Mouse (Mus musculus): ENCODE results near the gene Zmym6. TPM values are rescaled to one million over a fixed set of nuclear protein-coding genes. Genes with fewer than 3 reads are reported as not detected.

Gene Zmym6
- polyA plus RNA-seq, 1 experiment from 2014 or later = 28.7 TPM

DNA sequence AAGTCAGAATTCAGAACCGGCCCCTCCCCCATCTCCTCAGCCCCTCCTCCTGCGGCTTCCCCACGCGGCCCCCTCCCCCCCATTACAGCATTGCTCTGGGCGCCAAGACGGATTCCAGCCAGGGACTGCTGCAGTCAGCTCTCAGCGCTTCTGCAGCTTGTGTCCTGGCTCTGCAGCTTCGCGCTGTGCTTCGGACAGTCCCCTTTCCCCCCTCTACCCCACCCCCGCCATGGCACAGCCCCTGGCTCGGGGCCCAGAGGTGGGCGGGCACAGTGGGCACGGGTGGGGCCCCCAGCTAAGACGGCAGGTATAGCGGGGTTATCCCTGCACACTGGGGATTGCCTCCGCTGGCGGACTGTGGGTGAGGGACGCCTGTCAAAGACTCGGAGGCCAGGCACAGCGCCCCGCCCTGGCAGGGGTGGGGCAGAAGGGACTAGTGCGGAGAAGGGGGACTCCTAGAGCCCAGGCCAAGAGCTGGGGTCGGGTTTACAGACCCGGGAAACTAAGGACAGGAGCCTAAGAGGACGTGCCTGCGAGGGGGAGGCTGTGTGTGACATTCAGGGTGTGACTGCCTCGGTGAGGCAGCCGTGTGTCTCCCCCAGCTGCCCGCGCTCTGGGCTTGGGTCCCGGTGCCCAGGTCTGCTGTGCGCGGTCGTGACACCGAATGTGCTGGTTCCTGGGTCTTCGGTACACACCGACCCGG, 91.2 kb downstream of the Zmym6 start:
- Histone ChIP-seq H3K4me3 (replicated peaks) (peak overlapping the region; percentile 75), H3K4me2 (peak overlapping the region; percentile 100), H3K9me3 (no peaks in the 10 kb centered on the region), H3K36me3 (no peaks in the 10 kb centered on the region), H3K4me1 (replicated peaks) (peaks cover 18% of the 10 kb centered on the region), H3K27me3 (peaks cover 85% of the 10 kb centered on the region), H3K27ac (no peak overlapping the region), H3K9ac (replicated peaks) (peak overlapping the region; percentile 62)
- WGBS = under 1% methylated on average over 39 of the region's 39 CpGs
- ATAC-seq (ENCODE audit: insufficient number of reproducible peaks, insufficient read depth, low FRiP score, low TSS enrichment, low read depth) = peak; percentile 54

DNA sequence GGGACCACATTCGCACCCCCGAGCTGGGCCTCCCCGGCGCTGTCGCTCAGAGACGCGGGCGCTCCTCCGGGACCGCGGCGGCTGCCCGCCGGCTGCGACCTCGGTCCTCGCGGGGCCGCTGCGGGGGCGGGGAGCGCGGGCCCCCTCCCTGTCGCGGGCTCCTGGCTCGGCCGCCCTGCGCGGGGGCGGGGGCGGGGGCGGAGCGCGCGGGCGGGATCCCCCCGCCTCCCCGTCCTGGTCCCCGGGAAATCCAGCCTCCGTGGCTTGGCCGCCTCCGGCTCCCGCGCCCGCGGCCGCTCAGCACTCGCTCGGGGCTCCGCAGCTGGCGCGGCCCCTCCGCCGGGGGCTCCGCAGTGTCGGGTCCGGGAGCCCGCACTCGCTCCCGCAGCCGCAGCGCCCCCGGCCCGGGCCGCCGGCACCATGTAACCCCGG, 91.7 kb downstream of the Zmym6 start, which contains the start of gene Dlgap3:
Gene Dlgap3 (plus strand): TSS at position 291 of the 432 bp plus-strand sequence.
- Histone ChIP-seq H3K36me3 (no peaks in the 10 kb centered on the region), H3K27ac (no peak within 1 kb of the TSS), H3K4me3 (replicated peaks) (peak within 1 kb of the TSS; percentile 75), H3K4me2 (peak within 1 kb of the TSS; percentile 100), H3K9me3 (no peaks in the 10 kb centered on the region), H3K27me3 (peaks cover 87% of the 10 kb centered on the region), H3K4me1 (replicated peaks) (peaks cover 18% of the 10 kb centered on the region), H3K9ac (replicated peaks) (peak within 1 kb of the TSS; percentile 62)
- WGBS = 2% methylated on average over 58 of the region's 67 CpGs
- ATAC-seq (ENCODE audit: insufficient number of reproducible peaks, insufficient read depth, low FRiP score, low TSS enrichment, low read depth) = no peak

DNA sequence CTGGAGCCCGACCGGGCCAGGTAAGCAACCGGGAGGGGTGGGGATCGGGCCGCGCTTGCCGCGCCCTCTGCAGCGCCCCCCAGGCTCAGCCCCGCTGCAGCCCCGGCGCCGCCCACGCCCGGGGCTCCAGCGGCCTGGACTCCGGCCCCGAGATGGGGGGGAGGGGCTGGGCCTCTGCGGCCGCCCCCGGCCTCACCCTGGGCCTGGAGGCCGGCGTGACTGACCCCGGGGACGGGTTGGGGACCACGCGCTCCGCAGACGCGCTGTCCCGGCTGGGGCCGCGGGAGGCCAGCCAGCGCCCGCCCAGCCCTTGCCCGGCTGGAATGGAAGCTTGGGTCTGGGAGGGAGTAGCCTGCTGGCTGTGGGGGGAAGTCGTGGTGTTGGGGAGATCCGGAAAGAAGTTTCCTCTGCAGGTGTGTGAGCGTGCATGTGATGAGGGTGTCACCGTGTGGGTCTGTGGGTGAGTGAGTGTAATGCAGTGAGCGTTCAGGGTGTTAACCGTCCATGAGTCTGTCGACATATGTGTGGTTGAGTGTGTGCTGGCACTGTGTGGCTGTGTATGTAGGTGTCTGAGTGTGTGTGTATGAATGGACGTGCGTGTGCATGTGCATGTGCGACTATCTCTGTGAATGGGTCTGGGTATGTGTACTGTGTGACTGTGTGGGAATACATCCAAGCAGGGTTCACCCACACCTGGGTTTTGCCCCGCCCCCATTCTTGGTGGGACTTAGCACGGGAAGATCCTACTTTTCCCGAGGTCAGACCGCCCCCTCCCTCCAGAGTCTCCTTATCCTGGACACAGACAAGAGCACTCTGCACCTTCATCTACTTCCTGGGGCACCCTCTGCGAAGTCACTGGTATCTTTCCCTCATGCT, 92.4 kb downstream of the Zmym6 start:
- WGBS = 2% methylated on average over 50 of the region's 51 CpGs
- H3K27me3 ChIP-seq = peaks cover 91% of the 10 kb centered on the region
- ATAC-seq (ENCODE audit: insufficient number of reproducible peaks, insufficient read depth, low FRiP score, low TSS enrichment, low read depth) = peak; percentile 78

DNA sequence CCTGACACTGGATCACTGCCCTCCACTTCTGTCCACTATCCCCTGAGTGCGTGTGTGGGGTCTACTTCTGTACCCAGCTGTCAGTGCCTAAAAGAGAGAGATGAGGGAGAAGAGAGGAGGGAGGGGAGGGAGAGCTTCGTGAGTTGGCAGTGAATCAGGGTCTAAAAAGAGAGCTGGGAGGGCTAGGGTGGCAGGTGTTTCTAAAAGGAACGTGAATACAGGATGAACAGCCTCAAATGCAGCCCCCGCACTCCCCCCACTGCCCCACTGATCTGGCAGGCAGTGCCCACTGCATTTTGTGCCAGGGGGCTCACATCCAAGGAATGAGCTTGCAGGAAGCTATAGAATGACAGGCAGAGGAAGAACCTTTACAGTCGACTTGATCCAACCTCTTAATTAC, 93.7 kb downstream of the Zmym6 start:
- WGBS = 52% methylated on average over 5 of the region's 5 CpGs
- H3K27me3 ChIP-seq = peaks cover 87% of the 10 kb centered on the region
- H3K9me3 ChIP-seq = no peaks in the 10 kb centered on the region
- no peak overlapping the region for H3K27ac ChIP-seq
- no peak overlapping the region for H3K9ac ChIP-seq (replicated peaks)
- H3K4me2 ChIP-seq = no peak overlapping the region
- peaks cover 18% of the 10 kb centered on the region for H3K4me1 ChIP-seq (replicated peaks)
- no peak overlapping the region for H3K4me3 ChIP-seq (replicated peaks)
- no peaks in the 10 kb centered on the region for H3K36me3 ChIP-seq
- ATAC-seq (ENCODE audit: insufficient number of reproducible peaks, insufficient read depth, low FRiP score, low TSS enrichment, low read depth) = no peak

More for the DNA sequence above, 92.4 kb downstream of the Zmym6 start:
- no peaks in the 10 kb centered on the region for H3K9me3 ChIP-seq
- peaks cover 18% of the 10 kb centered on the region for H3K4me1 ChIP-seq (replicated peaks)
- no peak overlapping the region for H3K27ac ChIP-seq
- peak overlapping the region; percentile 75 for H3K4me3 ChIP-seq (replicated peaks)
- H3K36me3 ChIP-seq = no peaks in the 10 kb centered on the region
- H3K9ac ChIP-seq (replicated peaks) = peak overlapping the region; percentile 62
- peak overlapping the region; percentile 100 for H3K4me2 ChIP-seq

DNA sequence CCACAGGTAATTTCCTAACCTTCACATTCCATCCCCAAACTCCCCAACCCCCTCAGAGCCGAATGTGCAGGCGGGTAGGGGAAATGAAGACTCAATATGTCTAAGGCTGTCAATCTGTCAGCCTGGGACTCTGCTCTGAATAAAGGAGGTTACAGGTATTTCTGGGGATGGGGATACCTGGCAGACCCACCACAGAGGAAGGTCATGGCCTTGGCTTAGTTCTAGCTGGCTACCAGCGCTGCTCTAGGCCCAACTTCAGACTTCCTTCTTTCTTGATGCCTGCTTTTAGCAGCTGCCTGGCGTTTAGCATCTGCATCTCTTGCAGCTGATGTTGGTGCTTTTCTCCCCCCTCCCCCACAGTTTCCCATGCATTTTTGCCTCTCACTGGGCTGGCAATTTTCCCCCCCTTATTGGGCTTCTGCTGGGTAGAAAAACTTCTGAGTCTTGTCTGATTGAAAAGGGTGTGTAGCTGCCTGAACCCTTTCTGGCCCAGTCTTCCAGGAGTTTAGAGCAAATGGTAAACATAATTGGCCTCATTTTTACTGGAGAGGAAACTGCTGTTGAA, 94.2 kb downstream of the Zmym6 start:
- WGBS = 41% methylated on average over 4 of the region's 4 CpGs
- no peaks in the 10 kb centered on the region for H3K9me3 ChIP-seq
- H3K4me1 ChIP-seq (replicated peaks) = peaks cover 18% of the 10 kb centered on the region
- H3K27ac ChIP-seq = no peak overlapping the region
- no peaks in the 10 kb centered on the region for H3K36me3 ChIP-seq
- H3K4me2 ChIP-seq = no peak overlapping the region
- no peak overlapping the region for H3K4me3 ChIP-seq (replicated peaks)
- H3K9ac ChIP-seq (replicated peaks) = no peak overlapping the region
- ATAC-seq (ENCODE audit: insufficient number of reproducible peaks, insufficient read depth, low FRiP score, low TSS enrichment, low read depth) = no peak
- peaks cover 82% of the 10 kb centered on the region for H3K27me3 ChIP-seq

DNA sequence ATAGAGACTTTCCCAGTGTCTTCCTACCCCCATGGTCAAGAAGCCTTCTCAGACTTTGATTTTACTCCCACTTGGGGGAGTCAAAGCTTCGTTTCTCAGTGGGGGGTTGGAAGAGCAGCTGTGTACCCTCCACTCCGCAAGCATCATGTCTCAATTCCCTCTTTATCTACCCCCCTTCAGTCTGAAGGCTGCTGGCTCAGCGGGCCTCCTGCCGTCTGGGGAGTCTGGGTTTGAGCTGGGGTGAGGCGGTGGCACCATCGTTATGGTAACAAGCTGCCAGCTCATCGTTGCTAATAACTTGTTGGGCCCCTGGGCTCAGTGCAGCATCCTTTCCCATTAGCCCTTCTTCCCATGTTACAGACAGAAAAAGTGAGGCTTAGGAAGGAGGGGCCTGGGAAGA, 94.9 kb downstream of the Zmym6 start:
- no peak overlapping the region for H3K4me3 ChIP-seq (replicated peaks)
- ATAC-seq (ENCODE audit: insufficient number of reproducible peaks, insufficient read depth, low FRiP score, low TSS enrichment, low read depth) = no peak
- H3K27me3 ChIP-seq = peaks cover 80% of the 10 kb centered on the region
- H3K27ac ChIP-seq = no peak overlapping the region
- no peaks in the 10 kb centered on the region for H3K9me3 ChIP-seq
- no peak overlapping the region for H3K4me2 ChIP-seq
- H3K9ac ChIP-seq (replicated peaks) = no peak overlapping the region
- 28% methylated on average over 7 of the region's 7 CpGs for WGBS
- peaks cover 18% of the 10 kb centered on the region for H3K4me1 ChIP-seq (replicated peaks)
- no peaks in the 10 kb centered on the region for H3K36me3 ChIP-seq

DNA sequence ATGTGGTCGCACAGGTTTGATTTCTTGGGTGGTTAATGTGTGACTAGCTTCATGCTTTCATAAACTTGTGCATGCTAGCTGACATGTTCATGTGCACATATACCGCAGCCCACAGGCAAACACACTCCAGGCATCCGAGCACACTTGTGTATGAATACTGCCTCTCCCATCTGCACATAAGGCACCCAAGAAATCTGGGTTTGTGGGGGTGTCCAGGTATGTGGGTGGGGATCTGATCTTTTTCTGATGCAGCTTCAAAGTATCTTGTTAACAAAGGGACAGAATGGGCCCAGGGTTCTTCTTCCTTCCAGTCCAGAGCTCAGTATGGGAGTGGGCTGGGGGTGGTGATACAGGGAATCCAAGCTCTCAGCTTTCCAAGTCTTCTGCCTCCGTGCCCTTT, 95.4 kb downstream of the Zmym6 start:
- Histone ChIP-seq H3K36me3 (no peaks in the 10 kb centered on the region), H3K4me2 (no peak overlapping the region), H3K27me3 (peaks cover 80% of the 10 kb centered on the region), H3K4me1 (replicated peaks) (peaks cover 18% of the 10 kb centered on the region), H3K9me3 (no peaks in the 10 kb centered on the region), H3K27ac (no peak overlapping the region), H3K4me3 (replicated peaks) (no peak overlapping the region), H3K9ac (replicated peaks) (no peak overlapping the region)
- 56% methylated on average over 4 of the region's 4 CpGs for WGBS
- no peak for ATAC-seq (ENCODE audit: insufficient number of reproducible peaks, insufficient read depth, low FRiP score, low TSS enrichment, low read depth)

DNA sequence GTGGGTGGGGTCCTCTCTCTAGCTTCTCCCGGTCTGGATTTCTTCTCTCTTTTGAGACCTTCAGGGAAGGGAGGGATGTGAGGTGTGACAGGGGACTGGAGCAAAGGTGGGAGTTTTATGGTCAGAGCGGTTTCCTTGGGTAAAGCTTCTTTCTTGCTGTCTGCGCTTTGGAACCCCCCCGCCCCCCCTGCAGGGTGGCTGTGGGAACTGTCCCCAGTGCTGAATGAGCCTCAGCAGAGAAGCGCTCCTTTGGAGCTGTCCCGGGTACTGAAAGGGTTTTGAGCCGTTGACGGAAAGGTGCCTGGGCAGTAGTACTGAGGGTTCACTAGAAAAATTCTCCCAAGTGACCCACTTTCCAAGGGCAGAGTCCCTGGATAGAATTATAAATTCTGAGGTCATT, 96.3 kb downstream of the Zmym6 start:
- 2% methylated on average over 7 of the region's 8 CpGs for WGBS
- H3K4me2 ChIP-seq = no peak overlapping the region
- no peaks in the 10 kb centered on the region for H3K9me3 ChIP-seq
- no peak overlapping the region for H3K4me3 ChIP-seq (replicated peaks)
- H3K27me3 ChIP-seq = peaks cover 80% of the 10 kb centered on the region
- no peak overlapping the region for H3K27ac ChIP-seq
- H3K36me3 ChIP-seq = no peaks in the 10 kb centered on the region
- H3K9ac ChIP-seq (replicated peaks) = no peak overlapping the region
- peaks cover 12% of the 10 kb centered on the region for H3K4me1 ChIP-seq (replicated peaks)
- ATAC-seq (ENCODE audit: insufficient number of reproducible peaks, insufficient read depth, low FRiP score, low TSS enrichment, low read depth) = no peak

Other genes starting within 250 kb of the Zmym6 start
- 34.3 and 39.3 TPM in 2 replicates for gene Zmym4, start 109.2 kb upstream of the Zmym6 start, polyA plus RNA-seq (2016; fragmentation: Nextera tagmentation; extraction: Ambion mirVana)
- 179 and 183 TPM in 2 replicates for gene Sfpq, start 56.1 kb upstream of the Zmym6 start, polyA plus RNA-seq (2016; fragmentation: Nextera tagmentation; extraction: Ambion mirVana)
- gene Zmym1, start 16.2 kb upstream of the Zmym6 start, polyA plus RNA-seq (2016; fragmentation: Nextera tagmentation; extraction: Ambion mirVana) = 26.2 and 30.2 TPM in 2 replicates
- 13.6 and 15.2 TPM in 2 replicates for gene Tmem35b, start 46.3 kb downstream of the Zmym6 start, polyA plus RNA-seq (2016; fragmentation: Nextera tagmentation; extraction: Ambion mirVana)
- gene Dlgap3, start 91.8 kb downstream of the Zmym6 start, polyA plus RNA-seq (2016; fragmentation: Nextera tagmentation; extraction: Ambion mirVana) = 0.31 and 0.42 TPM in 2 replicates
- 49.0 and 52.5 TPM in 2 replicates for gene Smim12, start 166.4 kb downstream of the Zmym6 start, polyA plus RNA-seq (2016; fragmentation: Nextera tagmentation; extraction: Ambion mirVana)
- gene Gja4, start 236.7 kb downstream of the Zmym6 start, polyA plus RNA-seq (2016; fragmentation: Nextera tagmentation; extraction: Ambion mirVana) = 8.3 and 9.3 TPM in 2 replicates

All from limb, embryonic 12.5 days (tissue).